Mouse (Mus musculus) MN1 (cell line): ENCODE measurements at regions not wholly inside any gene's neighbourhood (a gene's known extent, or its start where the extent isn't known, plus 50 kb on each side); places are given as distances from the start of the nearest gene placed in this dataset.

Experiments used
- DNase-seq: peaks from one replicate; pipeline ENCODE4 v3.0.0-alpha.2; 2016; ENCODE audit warnings: low spot score

GRCm38 (mm10) chr13:55887099-55887736, 51.2 kb upstream of the Pitx1 start:
- no peak for DNase-seq
